Mouse (Mus musculus) CD4-positive, CD25-positive, alpha-beta regulatory T cell, adult 4 months (primary cell): ENCODE results near the gene Tspan11. TPM values are rescaled to one million over a fixed set of nuclear protein-coding genes. Genes with fewer than 3 reads are reported as not detected.

ENCODE experiments used
- ATAC-seq: one replicate; pipeline ENCODE4 v1.8.0; 2017
- polyA plus RNA-seq, 2 experiments: library from polyadenylated mRNA; unstranded; fragments of 100-300 nt; shearing (Covaris generic); gene quantifications; one replicate each; pipeline ENCODE4 v1.2.1; 2017

Gene Tspan11
- not detected for polyA plus RNA-seq

DNA sequence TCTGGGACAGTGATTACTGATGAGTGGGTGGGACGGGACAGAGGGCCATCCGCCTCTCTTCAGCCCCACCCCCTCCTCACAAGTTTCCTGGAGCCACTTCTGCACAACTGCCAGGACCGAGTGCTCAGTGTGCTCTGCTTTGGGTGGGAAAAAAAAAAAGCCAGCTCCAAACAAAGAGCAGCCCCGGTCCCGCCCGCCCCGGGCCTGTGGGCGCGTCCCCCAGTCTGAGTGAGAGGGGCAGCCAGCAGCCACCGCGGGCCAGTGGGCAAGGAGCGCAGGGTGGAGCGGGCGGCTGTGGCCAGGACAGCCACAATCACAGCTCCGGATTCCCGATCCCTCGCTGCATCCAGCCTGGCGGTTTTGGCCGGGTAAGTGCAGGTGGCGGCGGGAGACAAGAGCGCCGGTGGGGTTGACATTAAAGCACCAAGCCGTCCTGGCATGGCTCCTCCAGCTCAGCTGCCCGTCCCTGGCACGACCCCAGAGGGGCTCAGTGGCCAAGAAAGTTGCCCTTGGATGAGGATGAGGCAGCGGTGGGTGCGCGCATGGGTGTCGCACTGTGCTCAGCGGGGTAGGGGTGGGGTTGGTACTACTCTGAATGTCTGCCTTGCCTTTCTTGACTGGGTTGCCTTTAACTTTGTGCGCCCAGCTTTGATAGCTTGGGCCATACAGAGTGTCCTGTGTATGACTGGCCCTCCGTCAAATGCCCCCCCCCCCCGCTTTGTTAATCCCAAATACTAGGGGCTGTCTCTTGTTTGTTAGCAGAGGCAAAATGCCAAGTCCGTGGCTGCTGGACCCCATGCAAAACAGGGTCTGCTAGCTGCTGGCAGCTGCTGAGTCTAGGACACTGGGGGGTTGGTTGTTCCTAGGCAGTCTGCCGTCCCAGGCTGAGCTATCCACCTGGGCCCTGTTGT, at the start of gene Tspan11:
Tspan11 (plus strand) TSS at position 79 of the 911 bp plus-strand sequence.
- ATAC-seq = no peak

DNA sequence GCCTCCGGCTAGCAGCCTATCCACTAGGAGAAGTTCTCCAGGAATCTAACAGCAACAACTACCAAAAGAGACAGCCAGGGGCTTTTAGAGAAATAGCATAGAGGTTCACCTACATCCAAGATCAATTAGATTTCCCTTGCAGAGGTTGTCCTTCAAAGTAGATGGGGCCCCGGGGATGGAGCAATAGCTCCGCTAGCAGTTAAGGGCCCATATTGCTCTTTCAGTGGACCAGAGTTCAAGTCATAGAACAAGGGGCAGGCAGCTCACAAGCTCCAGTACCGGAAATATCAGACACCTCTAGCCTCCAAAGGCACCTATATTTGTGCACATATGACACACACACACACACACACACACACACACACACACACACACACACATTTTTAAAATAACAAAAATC, 49.5 kb upstream of the Tspan11 start:
- ATAC-seq = no peak

- no peak for ATAC-seq
Measured at GRCm38 (mm10) chr6:127839538-127839937, 47.9 kb upstream of the Tspan11 start.

- ATAC-seq = no peak
Measured at GRCm38 (mm10) chr6:127840171-127840570, 47.2 kb upstream of the Tspan11 start.

- ATAC-seq = no peak
Measured at GRCm38 (mm10) chr6:127841326-127841725, 46.1 kb upstream of the Tspan11 start.

- ATAC-seq = no peak
Measured at GRCm38 (mm10) chr6:127846521-127846920, 40.9 kb upstream of the Tspan11 start.

- ATAC-seq = no peak
Measured at GRCm38 (mm10) chr6:127849496-127849895, 37.9 kb upstream of the Tspan11 start.

- no peak for ATAC-seq
Measured at GRCm38 (mm10) chr6:127851611-127852010, 35.8 kb upstream of the Tspan11 start.

- no peak for ATAC-seq
Measured at GRCm38 (mm10) chr6:127853241-127853640, 34.1 kb upstream of the Tspan11 start.

- no peak for ATAC-seq
Measured at GRCm38 (mm10) chr6:127853771-127854687, 33.4 kb upstream of the Tspan11 start.

GRCm38 (mm10) chr6:127854688-127855013, 32.7 kb upstream of the Tspan11 start:
- ATAC-seq = no peak

GRCm38 (mm10) chr6:127855711-127856295, 31.6 kb upstream of the Tspan11 start:
- no peak for ATAC-seq

GRCm38 (mm10) chr6:127861951-127862350, 25.4 kb upstream of the Tspan11 start:
- ATAC-seq = no peak

DNA sequence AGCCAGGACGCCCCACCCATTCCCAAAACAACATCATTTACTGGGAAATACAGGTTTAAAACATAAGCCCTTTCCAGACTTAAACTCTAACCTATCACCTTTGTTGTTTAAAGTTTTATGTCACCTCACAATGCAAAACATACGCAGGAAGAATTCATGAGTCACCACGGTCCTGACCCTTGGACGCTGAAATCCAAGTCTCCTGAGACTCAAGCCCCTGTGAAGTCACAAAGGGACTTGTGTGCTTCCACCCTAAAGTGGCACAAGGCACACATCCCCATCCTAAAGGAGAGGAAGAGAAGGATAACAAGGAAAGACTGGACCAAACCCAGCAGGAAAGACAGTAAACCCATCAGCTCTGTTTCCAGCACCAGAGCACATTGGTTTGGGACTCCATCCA, 22.0 kb upstream of the Tspan11 start:
- no peak for ATAC-seq

GRCm38 (mm10) chr6:127868546-127868945, 18.8 kb upstream of the Tspan11 start:
- no peak for ATAC-seq

GRCm38 (mm10) chr6:127869121-127869520, 18.3 kb upstream of the Tspan11 start:
- no peak for ATAC-seq

GRCm38 (mm10) chr6:127870345-127871324, 16.8 kb upstream of the Tspan11 start:
- no peak for ATAC-seq

DNA sequence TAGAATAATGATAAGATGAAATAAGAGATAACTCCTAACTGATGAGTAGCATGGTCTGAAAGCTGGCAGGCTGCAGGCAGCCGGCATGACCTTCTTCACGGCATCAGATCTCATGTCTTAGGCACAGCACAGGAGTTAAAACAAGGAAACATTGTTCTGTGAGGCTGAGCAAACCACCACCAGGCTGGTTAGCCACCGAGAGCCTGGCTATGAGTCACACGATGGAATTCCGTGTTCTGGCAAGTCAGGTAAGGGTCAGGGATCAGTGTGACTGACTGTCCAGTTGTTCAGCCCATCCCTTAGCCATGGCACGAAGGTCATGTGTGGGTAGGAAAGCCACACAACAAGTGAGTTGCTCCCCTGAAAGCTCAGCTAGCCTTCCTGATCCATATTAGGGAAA, 16.0 kb upstream of the Tspan11 start:
- no peak for ATAC-seq

- ATAC-seq = no peak
Measured at GRCm38 (mm10) chr6:127872581-127872980, 14.8 kb upstream of the Tspan11 start.

DNA sequence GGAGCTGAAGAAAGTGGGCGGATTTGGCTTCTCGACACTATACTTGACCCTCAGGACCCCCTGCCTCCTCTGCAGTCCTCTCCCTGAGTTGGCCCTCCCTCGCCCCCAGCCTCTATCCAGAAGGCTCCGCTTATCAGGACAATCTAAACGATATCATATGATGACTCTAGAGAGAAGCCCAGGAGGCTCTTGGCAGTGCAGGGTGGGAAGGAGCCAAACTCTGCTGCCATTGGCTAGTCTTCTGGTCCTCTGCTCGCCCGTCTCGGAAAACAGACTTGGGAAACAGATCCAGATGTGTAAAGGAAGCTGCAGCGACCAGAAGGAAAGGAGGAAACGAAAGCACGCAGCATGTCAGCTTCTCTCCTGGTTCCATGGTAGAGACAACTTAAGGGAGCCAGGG, 11.5 kb upstream of the Tspan11 start:
- ATAC-seq = no peak

DNA sequence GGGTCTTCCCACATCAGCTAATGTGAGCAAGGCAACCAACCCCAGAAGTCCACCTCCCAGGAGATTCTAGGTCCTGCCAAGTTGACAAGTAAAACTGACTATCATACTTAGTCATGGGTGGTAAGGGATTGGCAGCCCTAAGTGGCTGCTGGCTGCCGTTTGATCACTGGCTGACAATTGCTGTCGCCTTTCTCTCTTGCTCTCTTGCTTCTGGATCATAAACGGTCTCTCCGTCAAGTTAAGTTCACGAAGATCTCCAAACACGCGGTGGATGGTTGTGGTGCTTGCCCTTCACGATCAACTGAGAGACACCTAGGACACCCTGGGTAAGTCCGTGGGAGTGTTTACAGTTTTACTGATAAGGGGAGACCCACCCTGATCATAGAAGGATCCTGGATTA, 11.0 kb upstream of the Tspan11 start:
- no peak for ATAC-seq

- no peak for ATAC-seq
Measured at GRCm38 (mm10) chr6:127877026-127877425, 10.4 kb upstream of the Tspan11 start.
